Mouse (Mus musculus): ENCODE data around the gene 4930430F08Rik. TPM values are rescaled to one million over a fixed set of nuclear protein-coding genes. Genes with fewer than 3 reads are reported as not detected.
A peak's percentile ranks its signal among the peaks of the same experiment; 100 is the strongest.
"Not testable (repeated sequence)": the region's sequence is repeated elsewhere in the genome, so short reads cannot be mapped to it uniquely, and the experiment has no call there.

4930430F08Rik gene
- polyA plus RNA-seq, 1 experiment from 2014 or later: 8.1 TPM

DNA sequence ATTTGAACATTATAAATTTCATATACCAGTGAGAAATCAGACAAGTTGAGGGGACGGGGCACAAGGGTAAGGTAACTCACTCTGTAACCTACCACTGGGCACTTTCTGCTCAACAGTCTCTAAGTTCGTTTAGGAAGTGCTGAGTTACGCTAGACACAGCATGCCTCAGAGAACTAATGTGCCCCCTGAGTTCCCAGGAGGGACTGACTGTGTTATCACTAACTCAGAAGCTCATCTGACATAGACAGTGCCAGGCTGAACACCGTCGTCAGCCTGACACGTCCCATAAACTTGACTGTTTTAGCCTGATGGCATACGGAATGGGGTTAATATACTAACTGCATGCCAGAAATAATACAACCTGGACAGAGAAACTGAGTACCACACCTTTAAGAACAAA, 14.9 kb downstream of the 4930430F08Rik start:
- Histone ChIP-seq H3K4me3 (replicated peaks) (no peak overlapping the region), H3K4me2 (no peak overlapping the region), H3K27me3 (replicated peaks) (no peaks in the 10 kb centered on the region), H3K36me3 (peaks cover 7% of the 10 kb centered on the region; the same call in 1 of the 2 replicates), H3K9me3 (no peaks in the 10 kb centered on the region), H3K27ac (no peak overlapping the region), H3K9ac (no peak overlapping the region), H3K4me1 (no peaks in the 10 kb centered on the region)
- 83% methylated on average over 7 of the region's 7 CpGs for WGBS
- ATAC-seq (ENCODE audit: insufficient read depth, low FRiP score, low read depth): no peak

DNA sequence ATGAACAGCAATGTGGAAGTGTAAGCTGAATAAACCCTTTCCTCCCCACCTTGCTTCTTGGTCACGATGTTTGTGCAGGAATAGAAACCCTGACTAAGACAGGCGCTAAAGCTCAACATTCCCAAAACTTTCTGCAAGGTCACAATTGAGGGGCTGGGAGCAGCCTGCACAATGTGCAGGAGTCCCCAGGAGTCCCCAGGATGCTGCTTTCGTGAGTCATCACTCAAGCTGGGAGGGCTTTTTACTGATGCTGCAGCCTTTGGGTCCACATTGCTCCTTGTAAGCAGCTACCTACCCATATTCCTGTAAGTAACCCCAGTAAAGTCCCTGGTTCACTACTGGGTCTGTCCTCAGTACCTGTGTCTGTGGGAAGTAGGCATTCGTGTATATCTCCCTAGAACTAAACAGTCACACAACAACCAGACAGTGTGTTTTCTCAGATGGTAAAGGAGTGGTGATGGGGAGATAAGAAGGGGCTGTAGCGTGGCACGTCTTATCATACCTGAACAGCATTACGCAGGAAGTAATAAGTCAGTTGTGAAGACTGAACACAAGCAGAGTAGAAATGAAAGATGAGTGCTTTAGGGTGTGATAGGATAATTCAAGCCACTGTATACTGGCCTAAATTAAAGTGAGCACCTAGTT, 15.6 kb downstream of the 4930430F08Rik start:
- peak; percentile 81; the same call in 1 of the 2 replicates for ATAC-seq (ENCODE audit: insufficient read depth, low FRiP score, low read depth)
- H3K27me3 ChIP-seq (replicated peaks): no peaks in the 10 kb centered on the region
- H3K9me3 ChIP-seq: no peaks in the 10 kb centered on the region
- peaks cover 7% of the 10 kb centered on the region; the same call in 1 of the 2 replicates for H3K36me3 ChIP-seq
- no peak overlapping the region for H3K4me3 ChIP-seq (replicated peaks)
- H3K4me1 ChIP-seq: no peaks in the 10 kb centered on the region
- no peak overlapping the region for H3K27ac ChIP-seq
- H3K4me2 ChIP-seq: no peak overlapping the region
- 81% methylated on average over 7 of the region's 7 CpGs for WGBS
- no peak overlapping the region for H3K9ac ChIP-seq

DNA sequence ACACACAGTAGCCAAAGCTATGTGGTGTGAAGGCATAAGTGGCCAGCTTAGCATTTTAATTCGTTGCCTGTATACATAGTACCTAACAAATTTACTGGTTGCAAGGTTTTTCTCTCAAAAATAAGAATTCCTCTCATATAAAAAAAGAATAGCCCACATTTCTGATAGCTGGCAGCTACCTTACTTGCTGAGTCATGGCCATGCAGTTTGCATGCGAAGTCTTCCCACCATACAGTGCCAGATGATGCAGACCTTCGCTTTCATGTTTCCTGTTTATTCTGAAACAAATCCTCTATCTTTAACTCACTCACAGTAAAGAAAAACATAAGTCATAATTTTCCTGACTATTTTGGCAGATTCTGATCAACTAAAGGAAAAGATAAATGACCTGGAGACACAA, 18.5 kb downstream of the 4930430F08Rik start:
- no peaks in the 10 kb centered on the region for H3K9me3 ChIP-seq
- H3K4me2 ChIP-seq: no peak overlapping the region
- H3K4me3 ChIP-seq (replicated peaks): no peak overlapping the region
- no peak overlapping the region for H3K27ac ChIP-seq
- no peak overlapping the region for H3K9ac ChIP-seq
- no peak for ATAC-seq (ENCODE audit: insufficient read depth, low FRiP score, low read depth)
- 85% methylated on average over 3 of the region's 3 CpGs for WGBS
- H3K27me3 ChIP-seq (replicated peaks): no peaks in the 10 kb centered on the region
- no peaks in the 10 kb centered on the region for H3K4me1 ChIP-seq
- peaks cover 4% of the 10 kb centered on the region; the same call in 1 of the 2 replicates for H3K36me3 ChIP-seq

DNA sequence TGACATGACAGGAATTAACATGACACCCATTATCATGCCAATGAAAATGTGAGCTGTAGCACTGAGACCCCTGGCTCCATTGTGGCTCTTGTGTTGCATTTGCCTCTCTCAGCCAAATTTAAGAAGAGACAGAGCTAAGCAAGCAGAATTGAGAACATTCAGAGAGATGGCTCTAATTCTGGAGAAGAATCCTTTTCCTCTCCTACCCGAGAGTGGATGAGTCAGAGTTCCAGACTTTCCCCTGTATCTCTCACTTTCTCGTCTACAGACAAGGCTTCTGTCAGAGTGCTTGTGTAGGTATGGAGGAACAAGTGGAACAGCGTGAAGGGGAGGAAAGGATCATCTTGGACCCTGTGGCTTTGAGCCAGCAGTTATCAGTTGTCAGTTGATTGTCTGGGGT, 26.1 kb downstream of the 4930430F08Rik start:
- H3K9ac ChIP-seq: no peak overlapping the region
- H3K4me3 ChIP-seq (replicated peaks): no peak overlapping the region
- 92% methylated on average over 3 of the region's 3 CpGs for WGBS
- no peaks in the 10 kb centered on the region for H3K9me3 ChIP-seq
- no peak overlapping the region for H3K4me2 ChIP-seq
- H3K27me3 ChIP-seq (replicated peaks): no peaks in the 10 kb centered on the region
- no peaks in the 10 kb centered on the region for H3K4me1 ChIP-seq
- H3K36me3 ChIP-seq: no peaks in the 10 kb centered on the region
- H3K27ac ChIP-seq: no peak overlapping the region
- no peak for ATAC-seq (ENCODE audit: insufficient read depth, low FRiP score, low read depth)

DNA sequence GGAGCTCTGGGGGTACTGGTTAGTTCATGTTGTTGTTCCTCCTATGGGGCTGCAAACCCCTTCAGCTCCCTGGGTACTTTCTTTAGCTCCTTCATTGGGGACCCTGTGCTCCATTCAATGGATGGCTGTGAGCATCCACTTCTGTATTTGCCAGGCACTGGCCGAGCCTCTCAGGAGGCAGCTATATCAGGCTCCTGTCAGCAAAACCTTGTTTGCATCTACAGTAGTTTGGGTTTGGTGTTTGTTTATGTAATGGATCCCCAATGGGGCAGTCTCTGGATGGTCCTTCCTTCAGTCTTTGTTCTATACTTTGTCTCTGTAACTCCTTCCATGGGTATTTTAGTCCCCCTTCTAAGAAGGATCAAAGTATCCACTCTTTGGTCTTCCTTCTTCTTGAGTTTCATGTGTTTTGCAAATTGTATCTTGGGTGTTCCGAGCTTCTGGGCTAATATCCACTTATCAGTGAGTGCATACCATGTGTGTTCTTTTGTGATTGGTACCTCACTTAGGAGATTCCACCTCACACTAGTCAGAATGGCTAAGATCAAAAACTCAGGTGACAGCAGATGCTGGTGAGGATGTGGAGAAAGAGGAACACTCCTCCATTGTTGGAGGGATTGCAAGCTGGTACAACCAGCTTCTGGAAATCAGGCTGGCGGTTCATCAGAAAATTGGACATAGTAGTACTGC, 29.9 kb downstream of the 4930430F08Rik start:
- H3K9me3 ChIP-seq; H3K4me1 ChIP-seq; H3K27me3 ChIP-seq (replicated peaks); H3K9ac ChIP-seq; H3K27ac ChIP-seq; H3K4me3 ChIP-seq (replicated peaks); ATAC-seq (ENCODE audit: insufficient read depth, low FRiP score, low read depth); H3K36me3 ChIP-seq; H3K4me2 ChIP-seq: not testable (repeated sequence)
- WGBS: 84% methylated on average over 3 of the region's 3 CpGs

DNA sequence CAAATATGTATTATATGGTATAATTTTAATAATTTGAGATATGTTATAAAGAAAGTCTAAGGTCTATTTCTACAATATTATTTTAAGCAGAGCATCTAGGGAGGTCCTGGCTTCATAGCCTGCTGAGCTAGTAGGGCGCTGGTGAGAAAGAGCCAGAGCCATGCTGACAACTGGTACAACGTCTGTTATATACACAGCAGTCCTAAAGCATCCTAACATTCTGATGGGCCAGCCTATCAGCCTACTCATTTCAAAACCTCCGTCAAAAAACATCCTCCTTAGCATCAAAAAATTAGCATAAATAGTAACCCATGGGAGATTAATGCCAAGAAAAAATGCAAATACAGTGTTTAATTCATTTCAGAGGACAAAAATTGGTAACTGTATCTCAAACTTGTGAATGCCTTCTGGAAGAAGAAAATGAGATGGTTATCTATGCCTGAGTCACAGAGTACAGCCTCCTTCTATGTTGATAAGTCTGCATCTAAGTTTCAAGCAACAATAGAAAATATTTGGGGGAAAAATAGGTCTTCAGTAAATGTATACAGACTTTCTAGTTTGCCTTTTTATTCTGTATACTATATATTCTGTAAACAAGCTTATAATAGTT, 33.6 kb downstream of the 4930430F08Rik start:
- 0 out of 2 replicates have a peak, but pooled peaks cover 2% of the 10 kb centered on the region for H3K36me3 ChIP-seq
- H3K27me3 ChIP-seq (replicated peaks): no peaks in the 10 kb centered on the region
- no peaks in the 10 kb centered on the region for H3K4me1 ChIP-seq
- no peak overlapping the region for H3K27ac ChIP-seq
- H3K9ac ChIP-seq: no peak overlapping the region
- H3K9me3 ChIP-seq: no peaks in the 10 kb centered on the region
- 76% methylated on average over 3 of the region's 3 CpGs for WGBS
- no peak overlapping the region for H3K4me2 ChIP-seq
- H3K4me3 ChIP-seq (replicated peaks): no peak overlapping the region
- ATAC-seq (ENCODE audit: insufficient read depth, low FRiP score, low read depth): no peak

DNA sequence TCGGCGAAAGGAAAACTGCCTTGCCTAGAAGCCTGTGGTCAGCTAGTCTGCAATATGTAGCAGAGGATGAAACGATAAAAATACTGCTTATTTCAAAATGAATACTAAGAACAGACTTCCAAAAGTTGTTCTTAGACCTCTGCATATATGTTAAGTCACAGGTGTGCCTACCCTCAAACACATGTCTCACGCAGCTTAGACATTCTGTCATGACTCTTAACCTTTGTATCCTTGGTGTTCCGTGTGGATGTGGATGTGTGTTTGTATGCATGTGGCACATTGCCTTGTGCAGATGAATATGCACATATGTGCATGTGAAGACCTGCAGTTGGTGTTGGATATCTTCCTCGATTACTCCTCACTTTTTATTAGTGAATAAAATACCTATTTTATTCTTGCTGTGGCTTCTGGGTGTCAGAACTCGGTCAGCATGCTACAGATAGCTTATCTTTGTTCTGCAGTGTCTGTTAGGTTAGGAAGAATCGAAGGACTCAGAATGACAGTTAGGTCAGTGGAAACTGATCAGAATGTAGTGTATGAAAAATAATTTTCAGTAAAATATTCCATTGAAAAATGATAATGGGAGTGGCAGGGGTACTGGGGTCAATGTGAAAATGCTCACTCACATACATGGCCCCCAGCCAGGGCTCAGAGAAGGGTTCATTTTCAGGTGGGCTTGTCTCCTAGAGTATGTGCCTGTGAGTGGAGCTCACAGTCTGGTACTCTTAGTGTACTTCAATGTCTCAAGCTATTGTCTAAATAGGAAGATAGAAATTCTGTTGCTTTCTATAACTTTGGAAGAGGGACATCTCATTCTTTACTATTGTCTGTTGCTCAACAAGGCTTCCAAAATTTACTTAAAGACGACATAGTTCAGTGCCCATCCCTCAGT, 65.5 kb downstream of the 4930430F08Rik start:
- Histone ChIP-seq H3K9me3 (no peaks in the 10 kb centered on the region), H3K36me3 (no peaks in the 10 kb centered on the region), H3K4me3 (replicated peaks) (no peak overlapping the region), H3K27me3 (replicated peaks) (no peaks in the 10 kb centered on the region), H3K9ac (no peak overlapping the region), H3K27ac (no peak overlapping the region), H3K4me1 (no peaks in the 10 kb centered on the region), H3K4me2 (no peak overlapping the region)
- 88% methylated on average over 9 of the region's 9 CpGs for WGBS
- no peak for ATAC-seq (ENCODE audit: insufficient read depth, low FRiP score, low read depth)

DNA sequence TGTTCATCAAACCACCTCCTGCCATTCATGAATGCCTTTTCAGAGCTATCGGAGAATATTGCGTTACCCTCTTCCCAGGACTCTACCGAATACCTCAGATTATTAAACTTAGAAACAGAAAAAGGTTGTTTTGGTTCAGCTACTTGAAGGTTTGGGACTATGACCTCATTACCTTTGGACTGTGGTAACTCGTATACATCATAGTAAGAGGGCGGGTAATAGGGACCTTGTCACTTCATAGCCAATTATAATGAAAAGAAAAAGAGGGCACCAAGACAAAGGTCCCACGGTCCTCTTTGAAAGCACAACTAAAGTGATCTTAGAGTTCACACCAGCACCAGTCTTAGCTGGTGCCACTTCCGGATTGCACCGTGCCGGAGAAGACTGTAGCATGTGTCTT, 67.9 kb downstream of the 4930430F08Rik start:
- no peak overlapping the region for H3K4me3 ChIP-seq (replicated peaks)
- H3K4me2 ChIP-seq: no peak overlapping the region
- WGBS: 94% methylated on average over 9 of the region's 9 CpGs
- H3K9me3 ChIP-seq: no peaks in the 10 kb centered on the region
- H3K27ac ChIP-seq: no peak overlapping the region
- ATAC-seq (ENCODE audit: insufficient read depth, low FRiP score, low read depth): no peak
- no peaks in the 10 kb centered on the region for H3K36me3 ChIP-seq
- no peaks in the 10 kb centered on the region for H3K27me3 ChIP-seq (replicated peaks)
- H3K4me1 ChIP-seq: no peaks in the 10 kb centered on the region
- H3K9ac ChIP-seq: no peak overlapping the region

Other genes starting within 250 kb of the 4930430F08Rik start
- not detected in 2 replicates for gene Gm4302, start 249.6 kb downstream of the 4930430F08Rik start, polyA plus RNA-seq (2015; fragmentation: Nextera tagmentation; extraction: Ambion mirVana)
- not detected in 2 replicates for gene Gm4303, start 244.5 kb downstream of the 4930430F08Rik start, polyA plus RNA-seq (2015; fragmentation: Nextera tagmentation; extraction: Ambion mirVana)
- gene Gm4305, start 239.3 kb downstream of the 4930430F08Rik start, polyA plus RNA-seq (2015; fragmentation: Nextera tagmentation; extraction: Ambion mirVana): not detected in 2 replicates
- gene Gm4307, start 229.1 kb downstream of the 4930430F08Rik start, polyA plus RNA-seq (2015; fragmentation: Nextera tagmentation; extraction: Ambion mirVana): not detected in 2 replicates
- not detected in 2 replicates for gene Gm4312, start 207.9 kb downstream of the 4930430F08Rik start, polyA plus RNA-seq (2015; fragmentation: Nextera tagmentation; extraction: Ambion mirVana)
- gene Tmtc3, start 103.1 kb downstream of the 4930430F08Rik start, polyA plus RNA-seq (2015; fragmentation: Nextera tagmentation; extraction: Ambion mirVana): 22.2 and 22.5 TPM in 2 replicates
- gene Cep290, start 102.9 kb downstream of the 4930430F08Rik start, polyA plus RNA-seq (2015; fragmentation: Nextera tagmentation; extraction: Ambion mirVana): 5.2 and 6.0 TPM in 2 replicates
- not detected in 2 replicates for gene 1700017N19Rik, start 61 bp upstream of the 4930430F08Rik start, polyA plus RNA-seq (2015; fragmentation: Nextera tagmentation; extraction: Ambion mirVana)

All from stomach, embryonic 15.5 days (tissue).